In the genomic region with DNA sequence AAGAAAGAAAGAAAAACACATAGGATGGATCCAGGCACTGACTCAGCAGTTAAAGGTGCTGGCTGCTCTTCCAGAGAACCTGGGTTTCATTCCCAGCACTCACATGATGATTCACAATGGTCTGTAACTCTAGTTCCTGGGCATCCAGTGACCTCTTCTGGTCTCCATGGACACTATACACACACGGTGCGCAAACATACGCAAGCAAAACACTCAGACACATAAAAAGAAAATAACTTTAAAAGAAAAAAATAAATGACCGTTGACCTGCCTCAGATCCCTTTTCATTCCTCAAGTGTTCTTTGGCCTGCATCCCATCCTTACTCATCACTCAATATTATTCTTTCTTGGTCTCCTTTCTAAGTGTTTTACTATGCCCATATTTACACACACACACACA, we compare ENCODE assay signal across 20 mouse cellular contexts. TPM values are rescaled to one million over a fixed set of nuclear protein-coding genes. Genes with fewer than 3 reads are reported as not detected.
DNase-seq lines count a peak whose midpoint lies in the region; ATAC-seq and TF ChIP-seq lines count a peak whose summit lies in the region.
"Had no signal": no experiment of that assay in that cellular context is flagged by ENCODE, and none has a peak within 500 bp of the region (broad histone marks: within the 10 kb centered on the region; RNA-seq: fewer than 3 reads in every experiment).

No protein-coding gene starts in this region.

- ATAC-seq in lung, embryonic 14.5 days (ENCODE audit: insufficient read depth) = no peak
- ATAC-seq: forebrain, embryonic 13.5 days; forebrain, postnatal 0 days; hindbrain, embryonic 16.5 days had no signal

- no peak overlapping the region for H3K4me3 ChIP-seq in lung, embryonic 14.5 days (ENCODE audit: low read depth, low read length)
- H3K4me3 ChIP-seq: embryonic facial prominence, embryonic 10.5 days; forebrain, embryonic 13.5 days; heart, embryonic 13.5 days; hindbrain, embryonic 12.5 days had no signal

- 66% methylated on average over 4 of the region's 4 CpGs for WGBS in lung, embryonic 14.5 days

- no peaks in the 10 kb centered on the region for H3K27me3 ChIP-seq in lung, embryonic 14.5 days (ENCODE audit: insufficient read depth, low read length)
- H3K27me3 ChIP-seq: CH12.LX; forebrain, embryonic 13.5 days; heart, embryonic 13.5 days; hindbrain, embryonic 12.5 days had no signal

- no peaks in the 10 kb centered on the region for H3K36me3 ChIP-seq in lung, embryonic 14.5 days (ENCODE audit: insufficient read depth)
- H3K36me3 ChIP-seq: embryonic facial prominence, embryonic 10.5 days; heart, embryonic 13.5 days; hindbrain, embryonic 12.5 days had no signal

- intact Hi-C loops in heart, postnatal 14 days (cut with DNase I) = no loop called here

- DNase-seq in heart, adult 11 months = peak; percentile 23
- no peak for DNase-seq in heart, postnatal 14 days
- DNase-seq in lung, embryonic 14.5 days = peak; percentile 40
- no peak for DNase-seq in lung, postnatal 4 days
- DNase-seq in 3134 (ENCODE audit: extremely low read depth, insufficient read length, low spot score) = peak; percentile 32
- DNase-seq in lung, postnatal 36 days = peak; percentile 54
- no peak for DNase-seq in spleen, postnatal 10 days (ENCODE audit: low spot score in 2 of 2)
- DNase-seq: adrenal gland, adult 8-10 months; adrenal gland, postnatal 36 days; cerebellum, adult 2 months; cerebellum, postnatal 10 days; forebrain, postnatal 0 days; gastrocnemius, postnatal 25 days; heart, postnatal 4 days had no signal

- no peaks in the 10 kb centered on the region for H3K9me3 ChIP-seq in lung, embryonic 14.5 days (ENCODE audit: low read depth, low read length)
- H3K9me3 ChIP-seq: embryonic facial prominence, embryonic 10.5 days; forebrain, embryonic 13.5 days; heart, embryonic 13.5 days; hindbrain, embryonic 12.5 days had no signal

- TF ChIP-seq CTCF in lung, embryonic 14.5 days (IDR thresholded peaks at IDR 0.05; ENCODE audit: low read depth) = no peak

- H3K4me1 ChIP-seq in lung, embryonic 14.5 days (ENCODE audit: insufficient read depth) = peaks cover 7% of the 10 kb centered on the region; the same call in 1 of the 2 replicates

- H3K27ac ChIP-seq in lung, embryonic 14.5 days (ENCODE audit: low read depth) = no peak overlapping the region
- H3K27ac ChIP-seq: embryonic facial prominence, embryonic 10.5 days; forebrain, embryonic 13.5 days; heart, embryonic 13.5 days; hindbrain, embryonic 12.5 days had no signal

- H3K4me2 ChIP-seq in lung, embryonic 14.5 days = no peak overlapping the region
- H3K4me2 ChIP-seq: forebrain, embryonic 13.5 days; heart, embryonic 13.5 days; hindbrain, embryonic 12.5 days had no signal

- H3K9ac ChIP-seq in lung, embryonic 14.5 days = no peak overlapping the region
- H3K9ac ChIP-seq: forebrain, embryonic 13.5 days; forebrain, postnatal 0 days; heart, embryonic 13.5 days; hindbrain, embryonic 12.5 days had no signal

RNA-seq across cellular contexts. Expression of a gene that starts 13.6 kb away (rescaled TPM):
- total RNA-seq in heart, postnatal 14 days (2021) = 10 to 100 TPM; 89.3 to 92.3 TPM
- 81.7 and 87.2 TPM in 2 replicates for polyA plus RNA-seq in lung, embryonic 14.5 days (2014; fragmentation: Nextera tagmentation; extraction: Ambion mirVana)

Comparison
In these comparisons a context has a peak if more than half of its experiments do, and no peak if none do; other contexts are left out.
1. DNase-seq: peak in heart, adult 11 months (single experiment), lung, embryonic 14.5 days (single experiment), 3134 (single experiment) and lung, postnatal 36 days (single experiment); none in heart, postnatal 14 days (0 of 2), lung, postnatal 4 days (0 of 2) and spleen, postnatal 10 days (0 of 2).